Comparison of ENCODE assay signal across 19 mouse cellular contexts in genomic region chr5:121119331-121120034, GRCm38 (mm10).
A peak's percentile ranks its signal among the peaks of the same experiment; 100 is the strongest.
DNase-seq lines count a peak whose midpoint lies in the region; ATAC-seq and TF ChIP-seq lines count a peak whose summit lies in the region.
"Had no signal": no experiment of that assay in that cellular context is flagged by ENCODE, and none has a peak within 500 bp of the region (broad histone marks: within the 10 kb centered on the region; RNA-seq: fewer than 3 reads in every experiment).

No protein-coding gene starts in this region.

- TF ChIP-seq CTCF in left cerebral cortex, adult 2 months (IDR thresholded peaks at IDR 0.05): no peak
- TF ChIP-seq CTCF in liver, postnatal 0 days (IDR thresholded peaks at IDR 0.05; ENCODE audit: low read depth): no peak

- intact Hi-C loops in left cerebral cortex, adult 2 months (cut with DNase I): loop anchor here (2.0 kb wide), 1 partner anchor 113 kb away; no protein-coding TSS in a partner anchor

- no peak for ATAC-seq in forebrain, embryonic 13.5 days
- ATAC-seq in midbrain, embryonic 11.5 days (ENCODE audit: low FRiP score): no peak
- no peak for ATAC-seq in midbrain, embryonic 13.5 days
- ATAC-seq in liver, postnatal 0 days: no peak
- ATAC-seq: intestine, postnatal 0 days had no signal

- no peaks in the 10 kb centered on the region for H3K27me3 ChIP-seq in forebrain, embryonic 13.5 days
- H3K27me3 ChIP-seq in forebrain, embryonic 10.5 days (ENCODE audit: poor library complexity, severe bottlenecking): no peaks in the 10 kb centered on the region
- no peaks in the 10 kb centered on the region for H3K27me3 ChIP-seq in midbrain, embryonic 11.5 days (ENCODE audit: control insufficient read depth, insufficient read depth, low read length)
- no peaks in the 10 kb centered on the region for H3K27me3 ChIP-seq in midbrain, embryonic 13.5 days
- no peaks in the 10 kb centered on the region for H3K27me3 ChIP-seq in liver, postnatal 0 days (ENCODE audit: insufficient read depth, low read length)
- H3K27me3 ChIP-seq: embryonic facial prominence, embryonic 13.5 days; heart, embryonic 13.5 days; hindbrain, embryonic 12.5 days; limb, embryonic 13.5 days; megakaryocyte, embryonic 14.5 days; neural tube, embryonic 12.5 days had no signal

- H3K4me2 ChIP-seq in forebrain, embryonic 13.5 days: no peak overlapping the region
- no peak overlapping the region for H3K4me2 ChIP-seq in midbrain, embryonic 11.5 days
- no peak overlapping the region for H3K4me2 ChIP-seq in midbrain, embryonic 13.5 days (replicated peaks)
- no peak overlapping the region for H3K4me2 ChIP-seq in liver, postnatal 0 days (ENCODE audit: low read depth, low read length)
- H3K4me2 ChIP-seq: embryonic facial prominence, embryonic 13.5 days; heart, embryonic 13.5 days; hindbrain, embryonic 12.5 days; limb, embryonic 13.5 days; neural tube, embryonic 12.5 days had no signal

- no peak overlapping the region for H3K4me3 ChIP-seq in forebrain, embryonic 13.5 days
- no peak overlapping the region for H3K4me3 ChIP-seq in forebrain, embryonic 10.5 days
- no peak overlapping the region for H3K4me3 ChIP-seq in midbrain, embryonic 11.5 days (ENCODE audit: low read depth, low read length)
- no peak overlapping the region for H3K4me3 ChIP-seq in midbrain, embryonic 13.5 days (replicated peaks)
- H3K4me3 ChIP-seq in left cerebral cortex, adult 2 months: no peak overlapping the region
- no peak overlapping the region for H3K4me3 ChIP-seq in liver, postnatal 0 days (ENCODE audit: low read depth, low read length)
- H3K4me3 ChIP-seq: embryonic facial prominence, embryonic 13.5 days; heart, embryonic 13.5 days; hindbrain, embryonic 12.5 days; limb, embryonic 13.5 days; megakaryocyte, embryonic 14.5 days; neural tube, embryonic 12.5 days had no signal

- no peaks in the 10 kb centered on the region for H3K9me3 ChIP-seq in forebrain, embryonic 13.5 days (replicated peaks)
- no peaks in the 10 kb centered on the region for H3K9me3 ChIP-seq in forebrain, embryonic 10.5 days
- no peaks in the 10 kb centered on the region for H3K9me3 ChIP-seq in midbrain, embryonic 11.5 days (ENCODE audit: control insufficient read depth, low read length)
- H3K9me3 ChIP-seq in midbrain, embryonic 13.5 days: no peaks in the 10 kb centered on the region
- no peaks in the 10 kb centered on the region for H3K9me3 ChIP-seq in liver, postnatal 0 days (ENCODE audit: low read length)
- H3K9me3 ChIP-seq: embryonic facial prominence, embryonic 13.5 days; G1E; heart, embryonic 13.5 days; hindbrain, embryonic 12.5 days; limb, embryonic 13.5 days; megakaryocyte, embryonic 14.5 days; neural tube, embryonic 12.5 days had no signal

- no peaks in the 10 kb centered on the region for H3K36me3 ChIP-seq in forebrain, embryonic 13.5 days (ENCODE audit: poor library complexity, severe bottlenecking)
- no peaks in the 10 kb centered on the region for H3K36me3 ChIP-seq in forebrain, embryonic 10.5 days (replicated peaks)
- no peaks in the 10 kb centered on the region for H3K36me3 ChIP-seq in midbrain, embryonic 11.5 days (ENCODE audit: control insufficient read depth, insufficient read depth, low read length)
- no peaks in the 10 kb centered on the region for H3K36me3 ChIP-seq in midbrain, embryonic 13.5 days
- H3K36me3 ChIP-seq in liver, postnatal 0 days (replicated peaks; ENCODE audit: insufficient read depth, low read length): no peaks in the 10 kb centered on the region
- H3K36me3 ChIP-seq: embryonic facial prominence, embryonic 13.5 days; G1E; heart, embryonic 13.5 days; hindbrain, embryonic 12.5 days; limb, embryonic 13.5 days; neural tube, embryonic 12.5 days had no signal

- H3K27ac ChIP-seq in forebrain, embryonic 13.5 days: peak overlapping the region; percentile 54; the same call in 1 of the 2 replicates
- no peak overlapping the region for H3K27ac ChIP-seq in forebrain, embryonic 10.5 days
- no peak overlapping the region for H3K27ac ChIP-seq in midbrain, embryonic 11.5 days (ENCODE audit: low read depth, low read length)
- no peak overlapping the region for H3K27ac ChIP-seq in midbrain, embryonic 13.5 days
- H3K27ac ChIP-seq in left cerebral cortex, adult 2 months: peak overlapping the region; percentile 67
- H3K27ac ChIP-seq in liver, postnatal 0 days (ENCODE audit: low read depth): no peak overlapping the region
- H3K27ac ChIP-seq: embryonic facial prominence, embryonic 13.5 days; heart, embryonic 13.5 days; hindbrain, embryonic 12.5 days; limb, embryonic 13.5 days; neural tube, embryonic 12.5 days had no signal

- no peak overlapping the region for H3K9ac ChIP-seq in forebrain, embryonic 13.5 days
- no peak overlapping the region for H3K9ac ChIP-seq in midbrain, embryonic 11.5 days (ENCODE audit: low read length)
- H3K9ac ChIP-seq in midbrain, embryonic 13.5 days (replicated peaks): no peak overlapping the region
- H3K9ac ChIP-seq in liver, postnatal 0 days (replicated peaks): no peak overlapping the region
- H3K9ac ChIP-seq: embryonic facial prominence, embryonic 13.5 days; heart, embryonic 13.5 days; hindbrain, embryonic 12.5 days; limb, embryonic 13.5 days; neural tube, embryonic 12.5 days had no signal

- no peak for DNase-seq in forebrain, embryonic 10.5 days (ENCODE audit: extremely low spot score, low spot score)
- peak; percentile 41 for DNase-seq in midbrain, embryonic 11.5 days (ENCODE audit: low spot score, missing footprints)
- DNase-seq in left cerebral cortex, adult 2 months (ENCODE audit: extremely low spot score in 1 of 2, low spot score in 2 of 2): peak in 1 of 2 experiments; percentile 43
- DNase-seq in right cerebral cortex, postnatal 36 days (ENCODE audit: low spot score in 2 of 2): peak; percentile 62 to 76
- DNase-seq in kidney, postnatal 25 days: no peak
- no peak for DNase-seq in liver, postnatal 0 days
- DNase-seq: cerebellum, adult 9-10 months; kidney, postnatal 36 days; lung, adult 18-20 months had no signal

- 60% methylated on average over 13 of the region's 13 CpGs for WGBS in forebrain, embryonic 13.5 days
- WGBS in forebrain, embryonic 10.5 days: 86% methylated on average over 13 of the region's 13 CpGs
- 82% methylated on average over 13 of the region's 13 CpGs for WGBS in midbrain, embryonic 11.5 days
- WGBS in midbrain, embryonic 13.5 days: 79% methylated on average over 13 of the region's 13 CpGs
- 75% methylated on average over 13 of the region's 13 CpGs for WGBS in liver, postnatal 0 days (ENCODE audit: insufficient replicate concordance)

- no peak for TF ChIP-seq EP300 in liver, postnatal 0 days (IDR thresholded peaks at IDR 0.05; ENCODE audit: low read depth)

- H3K4me1 ChIP-seq in forebrain, embryonic 13.5 days: peaks cover 50% of the 10 kb centered on the region
- peaks cover 30% of the 10 kb centered on the region for H3K4me1 ChIP-seq in forebrain, embryonic 10.5 days
- peaks cover 16% of the 10 kb centered on the region for H3K4me1 ChIP-seq in midbrain, embryonic 11.5 days (ENCODE audit: control insufficient read depth, insufficient read depth, low read length)
- H3K4me1 ChIP-seq in midbrain, embryonic 13.5 days (replicated peaks): peaks cover 46% of the 10 kb centered on the region
- H3K4me1 ChIP-seq in liver, postnatal 0 days (ENCODE audit: insufficient read depth): no peaks in the 10 kb centered on the region
- H3K4me1 ChIP-seq: embryonic facial prominence, embryonic 13.5 days had no signal

Comparison
In these comparisons a context has a peak if more than half of its experiments do, and no peak if none do; other contexts are left out.
1. H3K27ac ChIP-seq: peak in forebrain, embryonic 13.5 days (single experiment) and left cerebral cortex, adult 2 months (single experiment); none in forebrain, embryonic 10.5 days (single experiment), midbrain, embryonic 11.5 days (single experiment), midbrain, embryonic 13.5 days (single experiment) and liver, postnatal 0 days (single experiment).
2. DNase-seq: peak in midbrain, embryonic 11.5 days (single experiment) and right cerebral cortex, postnatal 36 days (2 of 2); none in forebrain, embryonic 10.5 days (single experiment), kidney, postnatal 25 days (0 of 2) and liver, postnatal 0 days (single experiment).